Mouse (Mus musculus) CH12.LX (cell line): Measurements from ENCODE around the gene Ypel4. TPM values are rescaled to one million over a fixed set of nuclear protein-coding genes. Genes with fewer than 3 reads are reported as not detected.
A peak's percentile ranks its signal among the peaks of the same experiment; 100 is the strongest.

Experiments
- DNase-seq: peaks from one replicate; pipeline ENCODE4 v3.0.0-alpha.2; 2013; ENCODE audit errors: extremely low read depth
- H3K27ac ChIP-seq: 2 replicates; pipeline ENCODE4 v1.5.1; 2012; ENCODE audit warnings: low read depth, mild to moderate bottlenecking, control low read depth, moderate library complexity; ENCODE audit not compliant: insufficient read depth
- H3K27me3 ChIP-seq: replicated peaks from 2 replicates; pipeline ENCODE3; 2012; ENCODE audit warnings: inconsistent platforms
- H3K36me3 ChIP-seq, 2 experiments: replicated peaks in 1 of 2; 2 replicates each; pipeline versions ENCODE3 to v1.6.1; 2012; ENCODE audit warnings: inconsistent platforms in 1 of 2, low read length in 1 of 2, mild to moderate bottlenecking in 1 of 2, mixed read lengths in 1 of 2, moderate library complexity in 1 of 2; ENCODE audit not compliant: control insufficient read depth in 1 of 2, insufficient read depth in 1 of 2
- H3K4me1 ChIP-seq, 2 experiments: 2 replicates each; pipeline ENCODE4 v1.6.1; 2012; ENCODE audit warnings: inconsistent platforms in 1 of 2, moderate library complexity in 1 of 2; ENCODE audit not compliant: insufficient read depth in 2 of 2, control insufficient read depth in 1 of 2
- H3K4me2 ChIP-seq: 2 replicates; pipeline ENCODE4 v1.6.1; 2012; ENCODE audit warnings: low read depth, mild to moderate bottlenecking, control low read depth; ENCODE audit not compliant: poor library complexity, insufficient read depth, severe bottlenecking
- H3K4me3 ChIP-seq, 3 experiments: fragments of 150-350 bp in 1 of 3; sonication (generic) in 1 of 3; replicated peaks in 1 of 3; 2 replicates each; pipeline versions ENCODE3 to v1.5.1; 2011 to 2012; ENCODE audit warnings: low read depth in 2 of 3, low read length in 2 of 3, mild to moderate bottlenecking in 2 of 3, moderate library complexity in 2 of 3, control low read depth in 1 of 3, improper control_type of control experiment in 1 of 3, inconsistent platforms in 1 of 3, mixed read lengths in 1 of 3; ENCODE audit not compliant: poor library complexity in 1 of 3
- H3K79me2 ChIP-seq: replicated peaks from 2 replicates; pipeline ENCODE4 v1.6.1; 2012; ENCODE audit warnings: mild to moderate bottlenecking, moderate library complexity; ENCODE audit not compliant: control insufficient read depth, poor library complexity, insufficient read depth, severe bottlenecking; ENCODE audit errors: extremely low read depth
- H3K9ac ChIP-seq: 2 replicates; pipeline ENCODE4 v1.6.1; 2012; ENCODE audit warnings: low read depth, mild to moderate bottlenecking, control low read depth, moderate library complexity; ENCODE audit not compliant: insufficient read depth
- H3K9me3 ChIP-seq: replicated peaks from 2 replicates; pipeline ENCODE3; 2012; ENCODE audit warnings: low read length, inconsistent platforms, mixed read lengths
- BHLHE40 ChIP-seq: IDR thresholded peaks from 2 replicates; pipeline ENCODE4 v1.6.1; 2011; ENCODE audit warnings: mild to moderate bottlenecking, low read depth, low read length, improper control_type of control experiment
- EP300 ChIP-seq: IDR thresholded peaks from 2 replicates; pipeline ENCODE4 v1.6.1; 2011; ENCODE audit warnings: low read length, improper control_type of control experiment
- ETS1 ChIP-seq: conservative IDR thresholded peaks from 2 replicates; pipeline ENCODE4 v1.6.1; 2012; ENCODE audit warnings: low read depth, mild to moderate bottlenecking, inconsistent platforms, low read length, improper control_type of control experiment, moderate library complexity
- HCFC1 ChIP-seq: IDR thresholded peaks from 2 replicates; pipeline ENCODE4 v1.6.1; 2012; ENCODE audit warnings: low read depth, mild to moderate bottlenecking, inconsistent platforms, low read length, improper control_type of control experiment
- IRF4 ChIP-seq: IDR thresholded peaks from 2 replicates; pipeline ENCODE4 v1.6.1; 2014; ENCODE audit warnings: low read depth, mild to moderate bottlenecking, inconsistent platforms, low read length, improper control_type of control experiment
- JUN ChIP-seq: IDR thresholded peaks from 2 replicates; pipeline ENCODE4 v1.6.1; 2011; ENCODE audit warnings: low read depth, mild to moderate bottlenecking, low read length, improper control_type of control experiment, moderate library complexity; ENCODE audit not compliant: insufficient read depth
- KAT2A ChIP-seq: IDR thresholded peaks from 2 replicates; pipeline ENCODE4 v1.6.1; 2012; ENCODE audit warnings: low read length, improper control_type of control experiment, inconsistent platforms; ENCODE audit not compliant: insufficient replicate concordance
- MAFK ChIP-seq: IDR thresholded peaks from 2 replicates; pipeline ENCODE4 v1.6.1; 2011; ENCODE audit warnings: low read length, improper control_type of control experiment; ENCODE audit not compliant: insufficient replicate concordance
- MAX ChIP-seq: IDR thresholded peaks from 2 replicates; pipeline ENCODE4 v1.6.1; 2011; ENCODE audit warnings: low read length, improper control_type of control experiment
- MAZ ChIP-seq: IDR thresholded peaks from 2 replicates; pipeline ENCODE4 v1.6.1; 2012; ENCODE audit warnings: low read depth, mild to moderate bottlenecking, inconsistent platforms, low read length, improper control_type of control experiment, moderate library complexity
- MXI1 ChIP-seq: IDR thresholded peaks from 2 replicates; pipeline ENCODE4 v1.6.1; 2011; ENCODE audit warnings: mild to moderate bottlenecking, low read depth, low read length, improper control_type of control experiment
- MYC ChIP-seq: IDR thresholded peaks from 2 replicates; pipeline ENCODE4 v1.6.1; 2011; ENCODE audit warnings: low read depth, mild to moderate bottlenecking, improper control_type of control experiment, low read length
- NELFE ChIP-seq: IDR thresholded peaks from 2 replicates; pipeline ENCODE4 v1.6.1; 2011; ENCODE audit warnings: low read depth, low read length, improper control_type of control experiment
- NRF1 ChIP-seq: IDR thresholded peaks from 2 replicates; pipeline ENCODE4 v1.6.1; 2014; ENCODE audit warnings: low read depth, mild to moderate bottlenecking, inconsistent platforms, low read length, improper control_type of control experiment, moderate library complexity
- POLR2A ChIP-seq: IDR thresholded peaks from 2 replicates; pipeline ENCODE4 v1.6.1; 2011; ENCODE audit warnings: low read depth, mild to moderate bottlenecking, improper control_type of control experiment, low read length
- POLR2AphosphoS2 ChIP-seq: IDR thresholded peaks from 2 replicates; pipeline ENCODE4 v1.6.1; 2011; ENCODE audit warnings: low read depth, low read length, improper control_type of control experiment
- RAD21 ChIP-seq: IDR thresholded peaks from 2 replicates; pipeline ENCODE4 v1.6.1; 2011; ENCODE audit warnings: low read depth, mild to moderate bottlenecking, low read length, improper control_type of control experiment, moderate library complexity
- SIN3A ChIP-seq: IDR thresholded peaks from 2 replicates; pipeline ENCODE4 v1.6.1; 2012; ENCODE audit warnings: low read length, improper control_type of control experiment, inconsistent platforms
- SMC3 ChIP-seq: IDR thresholded peaks from 2 replicates; pipeline ENCODE4 v1.6.1; 2011; ENCODE audit warnings: low read depth, low read length, improper control_type of control experiment
- TBP ChIP-seq: conservative IDR thresholded peaks from 2 replicates; pipeline ENCODE4 v1.6.1; 2011; ENCODE audit warnings: low read depth, low read length, improper control_type of control experiment
- TCF12 ChIP-seq: IDR thresholded peaks from 2 replicates; pipeline ENCODE4 v1.6.1; 2014; ENCODE audit warnings: low read depth, mild to moderate bottlenecking, inconsistent platforms, low read length, improper control_type of control experiment
- ZMIZ1 ChIP-seq: IDR thresholded peaks from 2 replicates; pipeline ENCODE4 v1.6.1; 2012; ENCODE audit warnings: low read depth, mild to moderate bottlenecking, inconsistent platforms, low read length, improper control_type of control experiment
- dilution Hi-C: fragments of 300-500 bp; cut with MboI; formaldehyde crosslinking; loops from 2 replicates; pipeline ENCODE4 v1.14.3; 2020; ENCODE audit warnings: low sequenced_read_pairs; ENCODE audit not compliant: extremely low pct_unique_long_range_greater_than_20kb, extremely low pct_ligation_motif_present
- in situ Hi-C: fragments of 300-500 bp; cut with MboI; formaldehyde crosslinking; loops from 3 replicates; pipeline ENCODE4 v1.14.3; 2019; ENCODE audit warnings: low sequenced_read_pairs, low pct_ligation_motif_present, low pct_unique_long_range_greater_than_20kb, mixed read lengths
- polyA plus RNA-seq: library from polyadenylated mRNA; unstranded; fragments of >175 nt; gene quantifications from 2 replicates; pipeline ENCODE4 v1.2.1, GENCODE M21; 2012; ENCODE audit warnings: low read depth; ENCODE audit not compliant: insufficient read length
- total RNA-seq, 2 experiments: library from RNA; depleted of rRNA; stranded (reverse); fragments of 300-350 nt in 1 of 2; fragments of >200 nt in 1 of 2; gene quantifications; 2 replicates each; pipeline ENCODE4 v1.2.3; 2012 to 2014

The Ypel4 gene
- total RNA-seq (2012; rRNA removed): 0.25 and 0.59 TPM in 2 replicates
- total RNA-seq (2014; rRNA removed): not detected in 2 replicates
- not detected in 2 replicates for polyA plus RNA-seq

DNA sequence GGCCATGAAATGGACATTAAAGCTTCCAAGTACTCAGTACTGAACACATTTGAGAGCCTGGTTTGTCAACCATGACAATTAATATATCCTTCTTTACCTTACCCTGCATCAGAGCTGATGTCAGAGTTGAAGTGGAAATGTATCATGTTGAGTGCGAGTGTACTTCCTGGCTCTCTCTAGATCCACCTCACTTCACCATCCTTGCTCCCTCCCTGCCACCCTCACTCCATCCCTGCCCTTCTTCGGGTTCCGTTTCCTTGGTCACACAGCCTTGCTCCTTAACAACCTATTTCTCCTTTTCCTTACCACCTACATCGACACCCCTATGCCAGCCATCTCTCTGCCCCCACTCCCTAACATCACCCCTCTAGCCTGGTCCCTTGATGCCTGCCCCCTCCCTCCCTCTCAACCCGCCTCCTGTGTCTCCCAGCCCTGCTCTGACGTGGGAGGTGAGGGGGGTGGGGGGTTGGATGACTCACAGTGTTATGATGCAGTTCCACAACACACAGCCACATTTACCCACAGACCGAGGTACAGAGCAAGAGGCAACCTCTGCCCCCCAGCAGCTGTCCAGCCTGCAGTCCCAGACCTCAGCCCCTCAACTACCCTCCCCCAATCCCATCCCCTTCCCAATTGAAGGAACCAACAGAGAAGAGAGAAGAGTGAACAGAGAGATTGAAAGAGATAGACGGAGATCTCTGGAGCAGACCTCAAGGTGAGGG lies at the start of gene Ypel4:
Gene Ypel4 (plus strand): TSS at position 480 of the 722 bp plus-strand sequence.
- in situ Hi-C loops (no loop called here), dilution Hi-C loops (no loop called here)
- TF ChIP-seq MAZ (peak; percentile 76; the same call in 1 of the 2 replicates), IRF4 (no peak), MYC (no peak), MXI1 (0 out of 2 replicates have a peak, but pooled peaks have one; percentile 36), SIN3A (no peak), EP300 (0 out of 2 replicates have a peak, but pooled peaks have one; percentile 20), NRF1 (no peak), ETS1 (peak; percentile 40; the same call in 1 of the 2 replicates), HCFC1 (0 out of 2 replicates have a peak, but pooled peaks have one; percentile 7)
- Histone ChIP-seq H3K36me3 (no peaks in the 10 kb centered on the region), H3K9me3 (no peaks in the 10 kb centered on the region), H3K27ac (no peak within 1 kb of the TSS), H3K79me2 (no peaks in the 10 kb centered on the region), H3K4me2 (peak within 1 kb of the TSS; percentile 85), H3K4me1 (peaks cover 0 to 3% of the 10 kb centered on the region in 2 experiments; a peak in 1 of 4 replicates), H3K27me3 (peaks cover 18% of the 10 kb centered on the region), H3K9ac (peak within 1 kb of the TSS; percentile 47), H3K4me3 (peak within 1 kb of the TSS in 2 of 3 experiments; percentile 59 to 73)
- no peak for DNase-seq

GRCm38 (mm10) chr2:84688080-84688844 lies 45.6 kb upstream of the Ypel4 start:
- Histone ChIP-seq H3K36me3 (peaks cover 59 to 89% of the 10 kb centered on the region in 2 experiments), H3K4me3 (no peak overlapping the region), H3K27me3 (no peaks in the 10 kb centered on the region), H3K27ac (no peak overlapping the region), H3K9ac (no peak overlapping the region), H3K4me1 (peaks cover 0 to 4% of the 10 kb centered on the region in 2 experiments; a peak in 1 of 4 replicates), H3K9me3 (no peaks in the 10 kb centered on the region), H3K79me2 (0 out of 2 replicates have a peak, but pooled peaks cover 2% of the 10 kb centered on the region), H3K4me2 (no peak overlapping the region)
- in situ Hi-C loops (no loop called here), dilution Hi-C loops (no loop called here)
- no peak for TF ChIP-seq TCF12
- TF ChIP-seq BHLHE40: no peak
- no peak; the same call in 1 of the 2 replicates for TF ChIP-seq POLR2AphosphoS2
- TF ChIP-seq NELFE: no peak
- no peak for TF ChIP-seq MAFK
- no peak for TF ChIP-seq ZMIZ1
- no peak for TF ChIP-seq SMC3
- TF ChIP-seq IRF4: no peak
- TF ChIP-seq MAX: no peak
- no peak for TF ChIP-seq KAT2A
- no peak for TF ChIP-seq TBP
- TF ChIP-seq JUN: no peak
- no peak for TF ChIP-seq POLR2A
- no peak for TF ChIP-seq NRF1
- TF ChIP-seq RAD21: no peak
- DNase-seq: no peak
